Comparison of ENCODE assay signal across 12 mouse cellular contexts in the genomic region with DNA sequence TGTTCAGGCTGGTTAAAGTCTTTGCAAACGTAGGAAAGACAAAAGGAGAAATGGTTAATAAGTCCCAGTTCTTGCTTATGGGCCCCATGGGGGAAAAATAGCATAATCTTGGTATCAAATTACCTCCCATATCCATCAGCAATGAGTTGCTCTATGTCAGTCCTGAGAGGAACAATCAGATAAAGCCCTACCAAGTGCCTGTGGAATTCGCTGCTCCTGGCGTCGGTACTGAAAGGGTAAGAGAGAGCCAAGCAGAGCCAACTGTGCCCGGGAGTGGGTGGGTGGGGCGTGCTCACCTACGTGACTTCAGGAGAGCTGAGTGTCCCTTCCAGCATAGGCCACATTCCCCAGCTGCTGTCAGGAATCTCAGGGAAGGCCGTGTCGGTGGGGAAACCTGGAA.
DNase-seq lines count a peak whose midpoint lies in the region; ATAC-seq and TF ChIP-seq lines count a peak whose summit lies in the region.
"Had no signal": no experiment of that assay in that cellular context is flagged by ENCODE, and none has a peak within 500 bp of the region (broad histone marks: within the 10 kb centered on the region; RNA-seq: fewer than 3 reads in every experiment).

No protein-coding gene starts in this region.

- WGBS in intestine, embryonic 15.5 days: 61% methylated on average over 9 of the region's 9 CpGs
- 39% methylated on average over 9 of the region's 9 CpGs for WGBS in intestine, postnatal 0 days
- WGBS in intestine, embryonic 16.5 days: 69% methylated on average over 9 of the region's 9 CpGs

- no peaks in the 10 kb centered on the region for H3K9me3 ChIP-seq in intestine, embryonic 15.5 days
- no peaks in the 10 kb centered on the region for H3K9me3 ChIP-seq in intestine, postnatal 0 days (ENCODE audit: control insufficient read depth)
- H3K9me3 ChIP-seq in intestine, embryonic 16.5 days (ENCODE audit: control insufficient read depth, low read length): no peaks in the 10 kb centered on the region

- no peak overlapping the region for H3K27ac ChIP-seq in intestine, embryonic 15.5 days
- H3K27ac ChIP-seq in intestine, postnatal 0 days (ENCODE audit: low read depth, low read length): no peak overlapping the region
- peak overlapping the region; percentile 81 for H3K27ac ChIP-seq in brown adipose tissue, adult 24 weeks (replicated peaks; ENCODE audit: low read depth, low read length)
- H3K27ac ChIP-seq in intestine, embryonic 16.5 days (ENCODE audit: low read length): no peak overlapping the region
- H3K27ac ChIP-seq: hindbrain, postnatal 0 days had no signal

- peaks cover 19% of the 10 kb centered on the region for H3K4me1 ChIP-seq in intestine, embryonic 15.5 days (replicated peaks)
- H3K4me1 ChIP-seq in intestine, postnatal 0 days (replicated peaks; ENCODE audit: control insufficient read depth, insufficient read depth, low read length): 0 out of 2 replicates have a peak, but pooled peaks cover 3% of the 10 kb centered on the region
- H3K4me1 ChIP-seq in brown adipose tissue, adult 24 weeks (ENCODE audit: control insufficient read depth, insufficient read depth, insufficient read length, low read length): peaks cover 18% of the 10 kb centered on the region
- H3K4me1 ChIP-seq in intestine, embryonic 16.5 days (ENCODE audit: control insufficient read depth, insufficient read depth, low read length): peaks cover 7% of the 10 kb centered on the region

- H3K4me3 ChIP-seq in intestine, embryonic 15.5 days (replicated peaks): no peak overlapping the region
- H3K4me3 ChIP-seq in intestine, postnatal 0 days (ENCODE audit: low read depth, low read length): no peak overlapping the region
- no peak overlapping the region for H3K4me3 ChIP-seq in brown adipose tissue, adult 24 weeks (ENCODE audit: insufficient read depth, low read depth, low read length)
- no peak overlapping the region for H3K4me3 ChIP-seq in intestine, embryonic 16.5 days (ENCODE audit: low read length)

- no peaks in the 10 kb centered on the region for H3K36me3 ChIP-seq in intestine, embryonic 15.5 days
- H3K36me3 ChIP-seq in intestine, postnatal 0 days (ENCODE audit: control insufficient read depth, insufficient read depth): no peaks in the 10 kb centered on the region
- no peaks in the 10 kb centered on the region for H3K36me3 ChIP-seq in intestine, embryonic 16.5 days (ENCODE audit: control insufficient read depth, insufficient read depth, low read length)

- no peak overlapping the region for H3K4me2 ChIP-seq in intestine, embryonic 15.5 days (replicated peaks)
- no peak overlapping the region for H3K4me2 ChIP-seq in intestine, postnatal 0 days (replicated peaks; ENCODE audit: low read depth)
- H3K4me2 ChIP-seq in intestine, embryonic 16.5 days (ENCODE audit: low read depth, low read length): no peak overlapping the region

- TF ChIP-seq CTCF in intestine, postnatal 0 days (IDR thresholded peaks at IDR 0.05; ENCODE audit: low read depth): no peak

- ATAC-seq in intestine, embryonic 15.5 days: peak; percentile 64; the same call in 1 of the 2 replicates
- no peak for ATAC-seq in intestine, postnatal 0 days
- peak; percentile 73 for ATAC-seq in intestine, embryonic 16.5 days
- ATAC-seq: hindbrain, postnatal 0 days had no signal

- peak; percentile 73 for DNase-seq in lung, postnatal 25 days (ENCODE audit: low spot score)
- no peak for DNase-seq in neural tube, embryonic 10.5 days (ENCODE audit: extremely low spot score, low spot score)
- no peak for DNase-seq in embryo, embryonic 10 days (ENCODE audit: low spot score)
- DNase-seq: cerebellum, adult 9-10 months; gastrocnemius, postnatal 36 days; liver; right cerebral cortex, postnatal 14 days had no signal

- H3K27me3 ChIP-seq in intestine, embryonic 15.5 days (replicated peaks): no peaks in the 10 kb centered on the region
- no peaks in the 10 kb centered on the region for H3K27me3 ChIP-seq in intestine, postnatal 0 days (replicated peaks; ENCODE audit: control insufficient read depth, insufficient read depth, low read length)
- no peaks in the 10 kb centered on the region for H3K27me3 ChIP-seq in intestine, embryonic 16.5 days (replicated peaks; ENCODE audit: control insufficient read depth, insufficient read depth, low read length)

- H3K9ac ChIP-seq in intestine, embryonic 15.5 days: no peak overlapping the region
- H3K9ac ChIP-seq in intestine, postnatal 0 days (ENCODE audit: low read depth, low read length): no peak overlapping the region
- no peak overlapping the region for H3K9ac ChIP-seq in intestine, embryonic 16.5 days (ENCODE audit: low read depth, low read length)
